Mouse (Mus musculus) C2C12 (cell line): ENCODE measurements around the gene Fap. TPM values are rescaled to one million over a fixed set of nuclear protein-coding genes. Genes with fewer than 3 reads are reported as not detected.

Experiments used
- H3K27me3 ChIP-seq: one replicate; pipeline ENCODE4 v1.6.1; 2011; ENCODE audit not compliant: control insufficient read depth, insufficient read depth, insufficient read length
- H3K36me3 ChIP-seq: one replicate; pipeline ENCODE4 v1.6.1; 2011; ENCODE audit not compliant: control insufficient read depth, insufficient read depth
- H3K4me3 ChIP-seq: one replicate; pipeline ENCODE4 v1.5.1; 2011; ENCODE audit warnings: mild to moderate bottlenecking, control low read depth; ENCODE audit not compliant: poor library complexity, insufficient read depth, severe bottlenecking
- H3K79me2 ChIP-seq: one replicate; pipeline ENCODE4 v1.6.1; 2011; ENCODE audit not compliant: control insufficient read depth, insufficient read depth
- H3K79me3 ChIP-seq: one replicate; pipeline ENCODE4 v1.6.1; 2011; ENCODE audit warnings: low read depth, control low read depth
- H3ac ChIP-seq: one replicate; pipeline ENCODE3; 2011; ENCODE audit warnings: low read depth; ENCODE audit not compliant: control insufficient read depth, insufficient read length
- CEBPB ChIP-seq: IDR thresholded peaks from one replicate; pipeline ENCODE4 v1.6.1; 2011; ENCODE audit warnings: low read depth, mild to moderate bottlenecking, control low read depth, moderate library complexity
- CTCF ChIP-seq: IDR thresholded peaks from one replicate; pipeline ENCODE4 v1.5.1; 2011; ENCODE audit not compliant: control insufficient read depth, insufficient read depth, insufficient read length
- FOSL1 ChIP-seq: IDR thresholded peaks from one replicate; pipeline ENCODE4 v1.8.0; 2011; ENCODE audit warnings: mild to moderate bottlenecking, low read length; ENCODE audit not compliant: poor library complexity, insufficient read depth, severe bottlenecking
- MAX ChIP-seq: IDR thresholded peaks from one replicate; pipeline ENCODE4 v1.6.1; 2011; ENCODE audit warnings: mild to moderate bottlenecking, control low read depth
- MYOD1 ChIP-seq: IDR thresholded peaks from one replicate; pipeline ENCODE4 v1.6.1; 2011; ENCODE audit warnings: low read depth; ENCODE audit not compliant: control insufficient read depth, insufficient read length
- MYOG ChIP-seq: IDR thresholded peaks from one replicate; pipeline ENCODE4 v1.6.1; 2011; ENCODE audit not compliant: control insufficient read depth, insufficient read length; ENCODE audit errors: extremely low read depth
- USF1 ChIP-seq: IDR thresholded peaks from one replicate; pipeline ENCODE4 v1.6.1; 2011; ENCODE audit warnings: low read depth, mild to moderate bottlenecking, control low read depth, moderate library complexity
- polyA plus RNA-seq: library from polyadenylated mRNA; unstranded; fragments of >200 nt; fragmentation: generic; extraction: Trizol; gene quantifications from one replicate; pipeline ENCODE4 v1.2.1, GENCODE M21; 2012; ENCODE audit warnings: missing spikeins

Fap gene
- polyA plus RNA-seq, 1 experiment: not detected

DNA sequence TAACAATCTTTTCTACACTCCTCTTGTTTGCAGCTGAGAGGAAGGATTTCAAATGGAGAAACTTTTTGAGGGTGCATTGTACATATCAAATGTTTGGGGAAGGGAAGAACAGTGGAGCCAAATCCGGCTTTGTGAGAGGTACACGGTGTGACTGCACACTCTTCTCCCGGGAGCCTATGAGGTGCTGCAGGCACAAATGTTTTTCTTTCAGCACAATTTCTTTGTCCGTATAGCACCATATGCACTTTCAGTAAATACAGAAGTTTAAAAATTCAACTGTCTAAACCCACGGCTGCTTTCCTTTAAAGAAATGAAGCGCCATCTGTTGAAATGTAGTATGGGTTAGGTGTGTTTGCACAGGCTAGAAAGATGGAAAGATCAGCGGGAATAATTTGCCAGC, 375 bp upstream of the Fap start:
- H3K27me3 ChIP-seq: no peaks in the 10 kb centered on the region
- no peak overlapping the region for H3K4me3 ChIP-seq
- no peaks in the 10 kb centered on the region for H3K79me3 ChIP-seq
- TF ChIP-seq CTCF: no peak
- no peak for TF ChIP-seq MYOG
- no peak for TF ChIP-seq MYOD1
- no peak for TF ChIP-seq USF1
- no peak for TF ChIP-seq CEBPB
- no peak for TF ChIP-seq FOSL1
- TF ChIP-seq MAX: no peak
- H3K79me2 ChIP-seq: no peaks in the 10 kb centered on the region
- H3K36me3 ChIP-seq: no peaks in the 10 kb centered on the region
- no peak overlapping the region for H3ac ChIP-seq

DNA sequence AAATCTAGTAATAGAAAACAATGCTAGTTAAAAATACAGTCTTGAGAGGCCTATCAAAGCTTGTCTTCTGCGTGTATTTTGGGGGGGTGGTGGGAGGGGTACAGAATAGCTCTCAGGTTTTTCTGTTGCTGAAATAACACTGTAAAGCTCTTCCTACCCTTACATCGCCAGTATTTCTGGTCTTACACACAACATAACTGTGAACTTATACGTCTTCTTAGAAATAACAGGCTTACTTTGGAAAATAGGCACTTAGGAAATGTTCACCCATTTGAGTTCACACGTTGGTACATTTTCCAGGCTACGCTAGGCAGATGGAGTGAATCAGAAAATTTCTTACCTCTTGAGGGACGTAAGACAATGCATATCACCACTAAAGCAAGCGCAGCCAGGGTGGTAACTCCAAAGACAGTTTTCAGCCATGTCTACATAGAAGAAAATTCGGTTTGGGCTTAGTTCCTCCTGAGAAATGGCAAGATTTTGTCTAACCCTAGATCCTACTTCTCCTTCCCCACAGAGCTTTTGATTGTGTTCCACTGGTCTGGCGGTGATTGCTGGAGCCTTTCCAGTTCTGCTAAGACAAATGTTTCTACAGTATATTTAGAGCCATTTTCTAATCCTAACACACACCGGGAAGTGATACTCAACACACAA, 649 bp downstream of the Fap start:
- no peaks in the 10 kb centered on the region for H3K27me3 ChIP-seq
- no peak overlapping the region for H3K4me3 ChIP-seq
- H3K36me3 ChIP-seq: no peaks in the 10 kb centered on the region
- no peaks in the 10 kb centered on the region for H3K79me2 ChIP-seq
- no peaks in the 10 kb centered on the region for H3K79me3 ChIP-seq
- TF ChIP-seq MYOD1 (no peak), MYOG (no peak), CEBPB (no peak), USF1 (no peak), MAX (no peak), FOSL1 (no peak), CTCF (no peak)
- no peak overlapping the region for H3ac ChIP-seq

DNA sequence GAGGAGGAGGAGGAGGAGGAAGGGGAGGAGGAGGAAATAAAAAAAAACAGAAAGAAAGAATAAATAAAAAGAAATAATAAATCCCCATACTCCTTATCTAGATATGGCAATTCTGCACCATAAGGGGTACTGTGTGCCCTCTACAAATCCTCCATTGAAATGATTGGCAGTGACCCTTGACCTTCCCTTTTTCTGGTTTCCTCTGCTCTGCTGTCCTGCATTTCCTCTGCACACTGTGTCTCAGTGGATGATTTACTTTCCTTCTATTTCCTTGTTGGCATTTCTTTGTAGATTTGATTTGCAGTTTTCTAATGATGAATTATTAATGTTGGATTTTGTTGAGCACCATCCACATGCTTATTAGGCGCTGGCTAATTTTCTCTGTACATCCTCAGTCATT, 9.2 kb downstream of the Fap start:
- H3K4me3 ChIP-seq: no peak overlapping the region
- no peak for TF ChIP-seq MYOD1
- TF ChIP-seq CEBPB: no peak
- no peak for TF ChIP-seq CTCF
- TF ChIP-seq MAX: no peak
- no peaks in the 10 kb centered on the region for H3K79me2 ChIP-seq
- no peaks in the 10 kb centered on the region for H3K27me3 ChIP-seq
- H3K79me3 ChIP-seq: no peaks in the 10 kb centered on the region
- no peaks in the 10 kb centered on the region for H3K36me3 ChIP-seq
- no peak overlapping the region for H3ac ChIP-seq

DNA sequence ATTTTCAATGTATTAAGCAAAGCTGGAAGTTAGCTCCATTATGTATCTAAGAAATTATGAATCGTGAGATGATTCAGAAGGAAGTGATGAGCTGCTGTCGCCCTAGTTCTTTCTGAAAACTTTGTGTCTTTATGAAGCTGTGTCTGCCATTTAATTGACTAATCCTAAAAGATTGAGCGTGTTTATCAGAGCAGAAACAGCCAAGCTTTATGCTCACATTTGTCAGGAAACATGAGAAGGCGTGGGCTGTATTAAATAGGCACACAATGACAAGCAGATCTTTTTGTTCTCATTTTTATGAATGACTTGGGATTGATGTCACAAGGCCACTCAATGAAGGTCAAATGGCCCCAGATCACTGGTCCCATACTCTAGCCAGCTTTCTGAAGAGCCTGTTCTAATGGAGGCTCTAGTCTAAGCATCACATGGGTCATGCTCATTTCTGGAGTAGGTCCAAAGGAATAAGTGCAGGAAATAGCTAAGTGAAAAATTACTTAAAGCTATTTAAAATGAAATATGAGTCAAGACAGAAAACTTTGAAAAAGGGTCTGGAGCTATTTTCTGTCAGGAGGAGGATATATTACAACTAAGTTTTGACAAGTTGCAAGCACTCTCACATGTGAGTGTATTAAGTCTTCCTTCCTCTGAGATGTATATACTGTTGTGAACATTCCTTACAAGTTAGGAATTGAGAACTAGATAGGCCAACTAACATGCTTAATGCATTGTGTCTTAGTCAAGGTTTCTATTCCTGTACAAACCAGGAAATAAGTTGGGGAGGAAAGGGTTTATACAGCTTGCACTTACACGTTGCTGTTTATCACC, 11.0 kb downstream of the Fap start:
- TF ChIP-seq USF1 (no peak), MYOD1 (no peak), FOSL1 (no peak), CEBPB (no peak), MYOG (no peak), MAX (no peak), CTCF (no peak)
- H3K79me2 ChIP-seq: no peaks in the 10 kb centered on the region
- H3ac ChIP-seq: no peak overlapping the region
- no peaks in the 10 kb centered on the region for H3K36me3 ChIP-seq
- H3K27me3 ChIP-seq: no peaks in the 10 kb centered on the region
- H3K79me3 ChIP-seq: no peaks in the 10 kb centered on the region
- H3K4me3 ChIP-seq: no peak overlapping the region

DNA sequence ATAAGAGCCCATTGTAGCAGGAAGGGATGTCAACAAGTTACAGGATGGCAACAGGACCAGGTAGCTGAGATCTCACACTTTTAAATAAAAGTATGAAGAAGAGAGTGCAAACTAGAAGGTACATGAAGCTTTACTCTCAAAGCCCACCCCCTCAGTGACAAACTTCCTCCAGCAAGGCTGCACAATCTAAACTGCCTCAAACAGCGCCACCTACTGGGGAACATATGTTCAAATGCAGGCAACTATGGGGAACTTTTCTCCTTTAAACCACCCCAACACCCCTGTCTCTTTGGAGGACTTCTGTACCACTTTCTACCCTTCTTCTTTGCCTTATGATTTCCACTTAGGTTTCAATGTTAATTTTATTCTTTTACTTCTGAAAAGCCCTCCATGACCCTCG, 16.5 kb downstream of the Fap start:
- no peak overlapping the region for H3ac ChIP-seq
- no peaks in the 10 kb centered on the region for H3K79me3 ChIP-seq
- H3K36me3 ChIP-seq: no peaks in the 10 kb centered on the region
- no peaks in the 10 kb centered on the region for H3K27me3 ChIP-seq
- no peaks in the 10 kb centered on the region for H3K79me2 ChIP-seq
- no peak overlapping the region for H3K4me3 ChIP-seq
- no peak for TF ChIP-seq MYOG
- TF ChIP-seq USF1: no peak
- no peak for TF ChIP-seq FOSL1
- TF ChIP-seq CTCF: no peak
- TF ChIP-seq CEBPB: no peak
- no peak for TF ChIP-seq MAX
- TF ChIP-seq MYOD1: no peak

DNA sequence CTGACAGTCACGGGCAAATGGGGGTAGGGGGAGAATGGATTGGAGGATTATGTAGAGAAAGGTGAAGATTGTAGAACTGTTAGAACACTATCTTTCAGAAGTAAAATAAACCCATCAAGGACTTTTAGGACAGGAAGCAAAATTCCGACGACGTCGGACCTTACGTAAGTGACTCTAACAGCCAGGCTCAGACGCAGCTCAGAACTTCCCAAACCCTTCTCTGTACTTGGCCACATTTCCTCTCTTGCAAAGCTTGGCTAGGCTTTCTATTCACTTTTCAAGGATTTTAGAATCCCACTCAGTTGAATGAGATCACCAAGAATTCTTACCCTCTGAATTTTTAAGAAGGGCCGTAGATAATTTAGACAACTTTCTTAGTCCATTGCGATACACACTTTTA, 17.5 kb downstream of the Fap start:
- no peaks in the 10 kb centered on the region for H3K79me2 ChIP-seq
- H3K79me3 ChIP-seq: no peaks in the 10 kb centered on the region

More for the DNA sequence above, 17.5 kb downstream of the Fap start:
- Histone ChIP-seq H3K36me3 (no peaks in the 10 kb centered on the region), H3K27me3 (no peaks in the 10 kb centered on the region), H3ac (no peak overlapping the region), H3K4me3 (no peak overlapping the region)
- TF ChIP-seq MAX (no peak), MYOD1 (no peak), FOSL1 (no peak)
